Mouse (Mus musculus): ENCODE results near the gene Rab43.

DNA sequence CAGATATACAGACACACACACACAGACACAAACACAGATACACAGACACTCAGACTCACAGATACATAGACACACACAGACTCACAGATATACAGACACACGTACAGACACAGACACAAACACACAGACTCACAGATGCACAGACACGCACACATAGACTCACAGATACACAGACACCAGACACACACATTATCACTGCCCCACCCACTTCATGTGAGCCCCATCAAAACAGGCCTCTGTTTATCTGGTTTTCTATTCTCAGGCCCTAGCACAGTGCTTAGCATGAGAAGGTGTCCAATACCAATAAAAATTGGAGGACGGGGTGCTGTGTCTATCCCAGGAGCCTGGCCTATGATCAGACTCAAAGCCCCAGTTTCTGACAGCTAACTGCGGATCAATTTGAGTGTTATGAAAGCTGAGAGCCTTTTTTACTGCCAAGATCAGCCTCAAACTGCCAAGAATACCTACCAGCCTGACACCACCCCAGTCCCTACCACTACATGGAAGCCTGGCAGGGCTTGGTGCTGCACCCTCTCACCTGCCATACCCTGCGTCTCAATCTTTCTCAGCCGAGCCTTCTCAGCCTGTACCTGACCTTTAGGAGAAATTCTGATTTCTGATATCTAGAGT lies 15.6 kb downstream of the Rab43 start:
- TF ChIP-seq CTCF (IDR thresholded peaks at IDR 0.05; ENCODE audit: extremely low read depth, insufficient read length, insufficient replicate concordance, low read depth, low read length) (no peak), POLR2A (IDR thresholded peaks at IDR 0.05; ENCODE audit: low read depth, low read length) (no peak)

Data from small intestine, adult 2 months (tissue).